Mouse (Mus musculus) liver, embryonic 14.5 days (tissue): ENCODE results near the gene Man1a.

Experiments
- CTCF ChIP-seq: IDR thresholded peaks from 2 replicates; pipeline ENCODE4 v1.5.1; 2016; ENCODE audit warnings: antibody characterized with exemption, low read depth, control low read depth
- EP300 ChIP-seq: IDR thresholded peaks from 2 replicates; pipeline ENCODE4 v1.6.1; 2016; ENCODE audit warnings: antibody characterized with exemption, low read depth

DNA sequence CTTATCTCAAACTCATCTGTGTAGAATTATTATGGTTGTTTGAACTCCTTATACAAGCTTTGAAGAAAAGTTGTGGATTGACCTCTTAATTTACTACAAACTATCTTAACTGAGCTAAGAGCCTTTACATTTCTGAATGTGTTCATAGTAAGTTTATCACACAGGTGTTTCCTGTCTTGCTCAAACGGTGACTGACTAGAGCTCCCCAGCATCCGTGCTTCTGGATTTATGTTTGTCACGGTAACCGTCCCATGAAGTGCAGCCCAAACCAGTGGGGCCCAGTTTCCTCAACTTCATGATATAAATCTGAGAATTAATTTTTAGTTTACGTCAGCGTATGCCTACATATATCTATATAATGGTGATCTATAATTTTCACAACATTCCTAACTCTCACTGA, 67.3 kb downstream of the Man1a start:
- TF ChIP-seq CTCF: no peak
- no peak for TF ChIP-seq EP300
